Mouse (Mus musculus) testis, adult 2 months (tissue): ENCODE data around the gene BC025920.

ENCODE experiments used
- CTCF ChIP-seq: fragments of 200-500 bp; IDR thresholded peaks from 2 replicates; pipeline ENCODE4 v1.5.1; 2012; ENCODE audit warnings: low read depth, mild to moderate bottlenecking, inconsistent platforms, low read length, moderate library complexity; ENCODE audit not compliant: control insufficient read depth, insufficient read depth, insufficient replicate concordance
- POLR2A ChIP-seq: fragments of 200-500 bp; IDR thresholded peaks from 2 replicates; pipeline ENCODE4 v1.6.1; 2012; ENCODE audit warnings: low read depth, mild to moderate bottlenecking, inconsistent platforms, low read length, moderate library complexity; ENCODE audit not compliant: control insufficient read depth

DNA sequence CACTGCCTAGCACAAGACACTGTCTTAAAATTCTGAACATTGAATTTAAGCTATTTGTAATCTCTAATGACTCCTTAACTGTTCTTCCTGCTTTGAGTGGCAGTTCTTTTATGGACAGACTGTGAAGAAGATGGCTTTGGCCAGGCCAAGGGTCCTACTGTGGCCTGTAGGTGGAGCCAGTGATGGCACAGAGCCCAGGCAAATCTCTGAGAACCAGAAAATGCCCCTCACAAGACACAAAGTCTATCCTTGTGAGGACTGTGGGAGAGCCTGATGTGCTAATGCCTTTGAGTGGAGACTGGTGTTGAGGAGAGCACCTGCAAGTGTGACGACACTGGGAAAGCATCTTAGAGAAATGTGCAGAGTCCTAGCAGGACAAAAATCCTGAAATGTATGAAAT lies 2.2 kb downstream of the BC025920 start:
- TF ChIP-seq POLR2A, result no peak
- no peak for TF ChIP-seq CTCF
